Mouse (Mus musculus): ENCODE data around the gene Rai1.

- TF ChIP-seq ZNF384 (IDR thresholded peaks at IDR 0.05; ENCODE audit: low read depth, low read length), result no peak
- TF ChIP-seq CHD2 (IDR thresholded peaks at IDR 0.05; ENCODE audit: low read depth, low read length), result no peak
- TF ChIP-seq HCFC1 (IDR thresholded peaks at IDR 0.05; ENCODE audit: borderline replicate concordance, insufficient read depth, low read length), result no peak
- TF ChIP-seq ZC3H11A (IDR thresholded peaks at IDR 0.05; ENCODE audit: borderline replicate concordance, low read depth, low read length), result no peak
These were observed 88.7 kb downstream of the Rai1 start for GRCm38 (mm10) chr11:60193556-60193955.

Measured in ES-E14 (cell line).